Mouse (Mus musculus): Measurements from ENCODE around the gene Tuba8. TPM values are rescaled to one million over a fixed set of nuclear protein-coding genes. Genes with fewer than 3 reads are reported as not detected.
A peak's percentile ranks its signal among the peaks of the same experiment; 100 is the strongest.

Gene Tuba8
- total RNA-seq (2014; rRNA removed) (1.9 and 2.4 TPM in 2 replicates), polyA plus RNA-seq (2015; fragmentation: Nextera tagmentation; extraction: Ambion mirVana) (1.8 and 2.2 TPM in 2 replicates)

GRCm38 (mm10) chr6:121210149-121210925 is at the start of gene Tuba8:
TSS of gene Tuba8 (plus strand) at chr6:121210696.
- TF ChIP-seq CTCF (IDR thresholded peaks at IDR 0.05): no peak
- Histone ChIP-seq H3K4me3 (ENCODE audit: low read depth, low read length) (peak within 1 kb of the TSS; percentile 56), H3K9me3 (ENCODE audit: low read length) (no peaks in the 10 kb centered on the region), H3K27ac (ENCODE audit: low read depth, low read length) (no peak within 1 kb of the TSS), H3K36me3 (ENCODE audit: insufficient read depth, low read length) (no peaks in the 10 kb centered on the region), H3K4me1 (ENCODE audit: insufficient read depth, low read length) (no peaks in the 10 kb centered on the region; the same call in 1 of the 2 replicates), H3K4me2 (ENCODE audit: low read depth, low read length, poor library complexity, severe bottlenecking) (peak within 1 kb of the TSS; percentile 99), H3K9ac (replicated peaks; ENCODE audit: low read length, poor library complexity, severe bottlenecking) (peak within 1 kb of the TSS; percentile 62), H3K27me3 (ENCODE audit: insufficient read depth, low read length) (peaks cover 6% of the 10 kb centered on the region; the same call in 1 of the 2 replicates)
- DNase-seq (ENCODE audit: low spot score) (peak; percentile 18), ATAC-seq (ENCODE audit: low FRiP score) (peak; percentile 80)
- WGBS: 3% methylated on average over 30 of the region's 30 CpGs

- Histone ChIP-seq H3K27ac (ENCODE audit: low read depth, low read length) (no peak overlapping the region), H3K9ac (replicated peaks; ENCODE audit: low read length, poor library complexity, severe bottlenecking) (no peak overlapping the region), H3K36me3 (ENCODE audit: insufficient read depth, low read length) (no peaks in the 10 kb centered on the region), H3K4me2 (ENCODE audit: low read depth, low read length, poor library complexity, severe bottlenecking) (no peak overlapping the region), H3K4me1 (ENCODE audit: insufficient read depth, low read length) (no peaks in the 10 kb centered on the region), H3K9me3 (ENCODE audit: low read length) (no peaks in the 10 kb centered on the region), H3K27me3 (ENCODE audit: insufficient read depth, low read length) (no peaks in the 10 kb centered on the region), H3K4me3 (ENCODE audit: low read depth, low read length) (no peak overlapping the region)
- TF ChIP-seq CTCF (IDR thresholded peaks at IDR 0.05): no peak
- WGBS: 93% methylated on average over 12 of the region's 12 CpGs
- DNase-seq (ENCODE audit: low spot score) (no peak), ATAC-seq (ENCODE audit: low FRiP score) (no peak)
Measured at GRCm38 (mm10) chr6:121162616-121163015, 47.9 kb upstream of the Tuba8 start.

- Histone ChIP-seq H3K9ac (replicated peaks; ENCODE audit: low read length, poor library complexity, severe bottlenecking) (no peak overlapping the region), H3K27ac (ENCODE audit: low read depth, low read length) (no peak overlapping the region), H3K4me3 (ENCODE audit: low read depth, low read length) (no peak overlapping the region), H3K4me2 (ENCODE audit: low read depth, low read length, poor library complexity, severe bottlenecking) (no peak overlapping the region), H3K4me1 (ENCODE audit: insufficient read depth, low read length) (no peaks in the 10 kb centered on the region), H3K36me3 (ENCODE audit: insufficient read depth, low read length) (no peaks in the 10 kb centered on the region), H3K9me3 (ENCODE audit: low read length) (no peaks in the 10 kb centered on the region), H3K27me3 (ENCODE audit: insufficient read depth, low read length) (no peaks in the 10 kb centered on the region)
- 39% methylated on average over 10 of the region's 10 CpGs for WGBS
- ATAC-seq (ENCODE audit: low FRiP score): no peak
- no peak for DNase-seq (ENCODE audit: low spot score)
- TF ChIP-seq CTCF (IDR thresholded peaks at IDR 0.05): no peak
Measured at GRCm38 (mm10) chr6:121166098-121166552, 44.4 kb upstream of the Tuba8 start.

GRCm38 (mm10) chr6:121167381-121167975 is 43.0 kb upstream of the Tuba8 start:
- Histone ChIP-seq H3K9me3 (ENCODE audit: low read length) (no peaks in the 10 kb centered on the region), H3K27ac (ENCODE audit: low read depth, low read length) (no peak overlapping the region), H3K9ac (replicated peaks; ENCODE audit: low read length, poor library complexity, severe bottlenecking) (no peak overlapping the region), H3K4me1 (ENCODE audit: insufficient read depth, low read length) (no peaks in the 10 kb centered on the region), H3K4me2 (ENCODE audit: low read depth, low read length, poor library complexity, severe bottlenecking) (no peak overlapping the region), H3K27me3 (ENCODE audit: insufficient read depth, low read length) (no peaks in the 10 kb centered on the region), H3K36me3 (ENCODE audit: insufficient read depth, low read length) (no peaks in the 10 kb centered on the region), H3K4me3 (ENCODE audit: low read depth, low read length) (no peak overlapping the region)
- no peak for TF ChIP-seq CTCF (IDR thresholded peaks at IDR 0.05)
- 82% methylated on average over 7 of the region's 7 CpGs for WGBS
- DNase-seq (ENCODE audit: low spot score): no peak
- ATAC-seq (ENCODE audit: low FRiP score): no peak

GRCm38 (mm10) chr6:121171102-121171501 is 39.4 kb upstream of the Tuba8 start:
- Histone ChIP-seq H3K4me3 (ENCODE audit: low read depth, low read length) (no peak overlapping the region), H3K4me1 (ENCODE audit: insufficient read depth, low read length) (0 out of 2 replicates have a peak, but pooled peaks cover 5% of the 10 kb centered on the region), H3K27ac (ENCODE audit: low read depth, low read length) (no peak overlapping the region), H3K36me3 (ENCODE audit: insufficient read depth, low read length) (no peaks in the 10 kb centered on the region), H3K4me2 (ENCODE audit: low read depth, low read length, poor library complexity, severe bottlenecking) (no peak overlapping the region), H3K9ac (replicated peaks; ENCODE audit: low read length, poor library complexity, severe bottlenecking) (no peak overlapping the region), H3K27me3 (ENCODE audit: insufficient read depth, low read length) (no peaks in the 10 kb centered on the region), H3K9me3 (ENCODE audit: low read length) (no peaks in the 10 kb centered on the region)
- DNase-seq (ENCODE audit: low spot score) (no peak), ATAC-seq (ENCODE audit: low FRiP score) (no peak)
- no peak for TF ChIP-seq CTCF (IDR thresholded peaks at IDR 0.05)
- WGBS: 88% methylated on average over 6 of the region's 6 CpGs

GRCm38 (mm10) chr6:121173471-121173870 is 37.0 kb upstream of the Tuba8 start:
- H3K4me3 ChIP-seq (ENCODE audit: low read depth, low read length): no peak overlapping the region
- H3K27me3 ChIP-seq (ENCODE audit: insufficient read depth, low read length): no peaks in the 10 kb centered on the region
- H3K9me3 ChIP-seq (ENCODE audit: low read length): no peaks in the 10 kb centered on the region
- H3K4me1 ChIP-seq (ENCODE audit: insufficient read depth, low read length): 0 out of 2 replicates have a peak, but pooled peaks cover 7% of the 10 kb centered on the region
- no peak for ATAC-seq (ENCODE audit: low FRiP score)
- 78% methylated on average over 5 of the region's 5 CpGs for WGBS
- DNase-seq (ENCODE audit: low spot score): no peak
- no peak overlapping the region for H3K4me2 ChIP-seq (ENCODE audit: low read depth, low read length, poor library complexity, severe bottlenecking)
- no peak overlapping the region for H3K27ac ChIP-seq (ENCODE audit: low read depth, low read length)
- H3K9ac ChIP-seq (replicated peaks; ENCODE audit: low read length, poor library complexity, severe bottlenecking): no peak overlapping the region
- H3K36me3 ChIP-seq (ENCODE audit: insufficient read depth, low read length): no peaks in the 10 kb centered on the region
- TF ChIP-seq CTCF (IDR thresholded peaks at IDR 0.05): no peak

Measured in midbrain, postnatal 0 days (tissue).